Mouse (Mus musculus): ENCODE measurements around the gene Rab36. TPM values are rescaled to one million over a fixed set of nuclear protein-coding genes. Genes with fewer than 3 reads are reported as not detected.

The Rab36 gene
- polyA plus RNA-seq, 1 experiment from 2014 or later: 1.9 TPM

DNA sequence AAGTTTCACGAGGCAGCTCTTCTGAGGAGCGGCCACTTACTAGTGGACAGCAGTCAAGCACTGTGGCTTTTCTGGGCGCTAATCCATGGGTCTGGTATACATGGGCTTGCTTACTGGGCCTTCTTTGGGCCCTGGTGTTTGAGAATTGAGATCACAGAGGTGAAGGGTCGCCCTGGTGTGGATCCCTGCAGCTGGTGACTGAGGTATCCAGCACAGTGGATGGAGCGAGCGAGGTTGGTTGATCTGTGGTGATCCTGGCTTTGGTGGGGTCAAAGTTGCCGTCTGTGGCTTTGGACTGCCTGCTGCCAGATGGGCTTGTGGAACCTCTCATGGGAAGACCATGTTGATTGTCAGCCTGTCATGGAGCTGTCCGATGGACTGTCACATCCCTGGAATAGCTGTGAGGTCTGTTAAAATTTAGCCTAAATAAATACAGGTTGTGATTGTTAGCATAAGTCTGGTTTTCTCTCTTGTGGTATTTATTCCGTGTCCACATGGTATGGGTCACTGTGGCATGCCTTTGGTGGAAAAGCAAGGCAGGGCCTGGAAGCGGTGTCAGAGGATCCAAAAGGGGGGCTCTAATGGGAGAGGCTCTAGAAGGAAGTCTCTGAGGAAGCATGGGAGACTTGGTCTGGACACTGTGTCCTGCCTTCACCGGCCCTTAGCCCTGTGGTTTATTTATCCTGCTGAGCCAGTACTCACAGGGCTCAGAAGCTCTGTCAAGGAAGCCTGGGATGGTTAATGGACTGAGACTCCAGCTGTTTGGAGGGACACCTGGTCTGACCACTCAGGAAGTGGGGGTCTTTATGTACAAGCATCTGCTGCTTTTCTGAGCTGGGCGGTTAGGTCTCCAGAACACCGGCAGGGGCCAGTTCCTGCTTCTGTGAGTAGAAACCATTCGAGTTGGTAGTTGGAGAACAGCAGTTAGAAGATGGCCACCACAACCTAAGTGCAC lies 41.6 kb downstream of the Rab36 start:
- H3K27me3 ChIP-seq (ENCODE audit: control insufficient read depth, insufficient read depth, low read length): no peaks in the 10 kb centered on the region
- no peaks in the 10 kb centered on the region for H3K9me3 ChIP-seq (ENCODE audit: control insufficient read depth, low read length)
- H3K27ac ChIP-seq (replicated peaks): no peak overlapping the region
- no peaks in the 10 kb centered on the region for H3K36me3 ChIP-seq (ENCODE audit: control insufficient read depth, insufficient read depth, low read length)
- DNase-seq (ENCODE audit: low spot score) (no peak), ATAC-seq (ENCODE audit: low FRiP score, low TSS enrichment) (no peak)
- no peak overlapping the region for H3K4me2 ChIP-seq (replicated peaks; ENCODE audit: low read depth)
- TF ChIP-seq EP300 (optimal IDR thresholded peaks at IDR 0.05) (no peak), CTCF (IDR thresholded peaks at IDR 0.05; ENCODE audit: low read depth) (no peak)
- H3K4me3 ChIP-seq (ENCODE audit: low read depth, low read length): no peak overlapping the region
- no peak overlapping the region for H3K9ac ChIP-seq (ENCODE audit: low read length)
- WGBS: 61% methylated on average over 14 of the region's 14 CpGs
- H3K4me1 ChIP-seq (replicated peaks; ENCODE audit: control insufficient read depth, insufficient read depth): no peaks in the 10 kb centered on the region

DNA sequence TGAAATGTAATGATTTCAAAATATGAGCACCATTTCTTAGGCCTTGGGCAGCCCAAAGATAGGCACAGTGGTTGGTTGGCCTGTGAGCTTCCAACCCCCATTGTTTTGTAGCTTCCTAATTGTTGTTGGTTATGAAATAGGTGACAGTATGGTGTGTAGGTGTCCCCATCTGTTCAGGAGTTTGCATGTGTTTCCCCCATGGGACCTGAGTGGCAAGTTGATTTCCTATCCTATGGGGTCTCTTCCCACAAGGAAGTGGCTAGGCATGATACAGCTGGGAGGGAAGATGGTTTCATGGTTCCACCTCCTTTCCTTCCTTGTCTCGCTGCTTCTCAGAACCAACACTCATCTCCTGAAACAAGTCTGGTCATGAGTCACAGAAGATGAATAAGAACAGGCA lies 48.5 kb downstream of the Rab36 start:
- no peak overlapping the region for H3K9ac ChIP-seq (ENCODE audit: low read length)
- no peaks in the 10 kb centered on the region for H3K36me3 ChIP-seq (ENCODE audit: control insufficient read depth, insufficient read depth, low read length)
- no peak overlapping the region for H3K4me3 ChIP-seq (ENCODE audit: low read depth, low read length)
- TF ChIP-seq EP300 (optimal IDR thresholded peaks at IDR 0.05) (no peak), CTCF (IDR thresholded peaks at IDR 0.05; ENCODE audit: low read depth) (no peak)
- WGBS: 86% methylated on average over 1 of the region's 1 CpGs
- no peak overlapping the region for H3K4me2 ChIP-seq (replicated peaks; ENCODE audit: low read depth)
- H3K27ac ChIP-seq (replicated peaks): no peak overlapping the region
- H3K9me3 ChIP-seq (ENCODE audit: control insufficient read depth, low read length): no peaks in the 10 kb centered on the region
- ATAC-seq (ENCODE audit: low FRiP score, low TSS enrichment): no peak
- H3K4me1 ChIP-seq (replicated peaks; ENCODE audit: control insufficient read depth, insufficient read depth): no peaks in the 10 kb centered on the region
- H3K27me3 ChIP-seq (ENCODE audit: control insufficient read depth, insufficient read depth, low read length): no peaks in the 10 kb centered on the region
- no peak for DNase-seq (ENCODE audit: low spot score)

DNA sequence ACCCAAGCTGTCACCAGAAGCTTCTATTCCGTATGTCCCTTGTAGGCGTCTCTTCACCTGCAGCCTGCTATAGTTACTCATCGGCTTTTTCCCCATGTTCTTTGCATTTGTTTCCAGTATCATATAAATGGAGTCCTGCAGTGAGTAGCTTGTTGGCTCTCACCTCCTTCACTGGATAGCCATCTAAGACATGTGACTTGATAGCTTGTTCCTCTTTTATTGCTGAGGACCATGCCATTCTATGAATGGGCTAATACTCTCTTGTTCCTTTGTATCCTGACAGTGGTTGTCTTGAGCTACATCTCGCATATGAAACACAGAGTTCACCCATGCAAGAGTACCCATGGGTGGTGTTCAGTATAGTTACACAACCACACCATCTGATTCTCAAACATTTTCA lies 51.6 kb downstream of the Rab36 start:
- Histone ChIP-seq H3K4me1 (replicated peaks; ENCODE audit: control insufficient read depth, insufficient read depth) (0 out of 2 replicates have a peak, but pooled peaks cover 2% of the 10 kb centered on the region), H3K4me2 (replicated peaks; ENCODE audit: low read depth) (no peak overlapping the region), H3K27ac (replicated peaks) (no peak overlapping the region), H3K9me3 (ENCODE audit: control insufficient read depth, low read length) (no peaks in the 10 kb centered on the region), H3K27me3 (ENCODE audit: control insufficient read depth, insufficient read depth, low read length) (no peaks in the 10 kb centered on the region), H3K9ac (ENCODE audit: low read length) (no peak overlapping the region), H3K36me3 (ENCODE audit: control insufficient read depth, insufficient read depth, low read length) (no peaks in the 10 kb centered on the region), H3K4me3 (ENCODE audit: low read depth, low read length) (no peak overlapping the region)
- DNase-seq (ENCODE audit: low spot score) (no peak), ATAC-seq (ENCODE audit: low FRiP score, low TSS enrichment) (no peak)
- no peak for TF ChIP-seq CTCF (IDR thresholded peaks at IDR 0.05; ENCODE audit: low read depth)
- TF ChIP-seq EP300 (optimal IDR thresholded peaks at IDR 0.05): no peak
- WGBS: 95% methylated on average over 4 of the region's 4 CpGs

DNA sequence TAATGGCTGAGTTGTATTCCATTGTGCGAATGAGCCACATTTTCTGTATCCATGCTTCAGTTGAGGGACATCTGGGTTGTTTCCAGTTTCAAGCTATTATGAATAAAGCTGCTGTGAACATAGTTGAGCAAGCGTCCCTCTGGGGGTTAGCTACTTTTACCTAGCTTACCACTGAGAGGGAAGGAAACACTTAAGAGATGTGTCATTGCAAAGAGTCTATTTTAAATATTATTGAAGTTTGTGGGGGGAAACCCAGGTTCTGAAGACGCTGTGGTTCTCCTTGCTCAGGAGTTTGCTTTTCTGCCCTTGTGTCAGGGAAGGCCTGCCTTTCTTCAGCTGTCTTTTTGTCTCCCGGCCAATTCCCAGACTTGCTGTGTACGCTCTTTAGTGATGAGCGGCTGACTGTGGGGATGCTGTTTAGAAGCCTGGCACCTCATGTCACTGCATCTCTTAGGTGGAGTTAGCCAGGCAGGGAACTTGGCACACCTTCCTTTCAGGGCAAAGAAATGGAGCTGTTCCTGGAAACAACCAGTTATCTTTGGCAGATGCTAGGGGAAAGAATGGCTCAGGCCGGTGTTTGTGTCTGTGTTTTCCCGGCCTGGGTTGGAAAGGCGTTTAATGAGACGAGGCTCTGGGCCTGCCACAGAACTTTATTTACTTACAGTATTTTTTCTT lies 54.8 kb downstream of the Rab36 start:
- no peak for TF ChIP-seq CTCF (IDR thresholded peaks at IDR 0.05; ENCODE audit: low read depth)
- no peak for TF ChIP-seq EP300 (optimal IDR thresholded peaks at IDR 0.05)
- Histone ChIP-seq H3K4me2 (replicated peaks; ENCODE audit: low read depth) (no peak overlapping the region), H3K9me3 (ENCODE audit: control insufficient read depth, low read length) (no peaks in the 10 kb centered on the region), H3K36me3 (ENCODE audit: control insufficient read depth, insufficient read depth, low read length) (no peaks in the 10 kb centered on the region), H3K4me3 (ENCODE audit: low read depth, low read length) (no peak overlapping the region), H3K9ac (ENCODE audit: low read length) (no peak overlapping the region), H3K27ac (replicated peaks) (no peak overlapping the region), H3K27me3 (ENCODE audit: control insufficient read depth, insufficient read depth, low read length) (no peaks in the 10 kb centered on the region), H3K4me1 (replicated peaks; ENCODE audit: control insufficient read depth, insufficient read depth) (peaks cover 5% of the 10 kb centered on the region; the same call in 1 of the 2 replicates)
- no peak for DNase-seq (ENCODE audit: low spot score)
- no peak for ATAC-seq (ENCODE audit: low FRiP score, low TSS enrichment)
- 42% methylated on average over 10 of the region's 10 CpGs for WGBS

DNA sequence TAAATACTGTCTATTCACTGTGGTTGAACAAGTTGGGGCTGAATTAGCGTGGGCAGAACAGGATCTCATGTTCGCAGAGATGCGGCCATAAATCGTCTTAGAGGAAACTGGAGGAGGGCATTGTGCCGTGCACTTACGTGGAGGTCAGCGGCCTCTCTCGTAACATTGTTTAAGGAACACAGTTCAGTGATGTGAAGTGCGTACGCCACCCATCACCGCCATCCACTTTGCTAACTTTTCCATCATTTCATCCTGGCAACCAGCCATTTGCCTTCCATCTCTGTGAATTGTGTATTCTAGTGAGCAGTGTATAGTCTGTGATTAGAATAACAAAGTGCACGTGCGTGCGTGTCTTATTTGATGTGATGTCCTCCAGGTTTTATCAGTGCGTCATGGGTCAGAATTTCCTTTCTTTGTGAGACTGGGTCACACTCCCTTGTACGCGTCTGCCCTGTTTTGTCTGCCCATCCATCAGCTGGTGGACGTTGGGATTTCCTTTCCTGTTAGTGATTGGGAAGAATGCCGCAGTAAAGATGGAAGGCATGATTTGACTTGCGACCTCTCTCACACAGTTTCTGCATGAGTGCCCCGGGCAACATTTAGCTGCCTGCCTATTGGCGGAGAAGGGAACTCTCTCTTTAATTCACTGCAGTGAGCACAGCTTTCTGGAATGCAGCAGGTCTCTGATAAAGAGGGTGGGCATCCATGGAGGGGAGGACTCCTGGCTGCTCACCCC lies 56.6 kb downstream of the Rab36 start:
- Histone ChIP-seq H3K27me3 (ENCODE audit: control insufficient read depth, insufficient read depth, low read length) (no peaks in the 10 kb centered on the region), H3K4me1 (replicated peaks; ENCODE audit: control insufficient read depth, insufficient read depth) (peaks cover 5% of the 10 kb centered on the region; the same call in 1 of the 2 replicates), H3K4me3 (ENCODE audit: low read depth, low read length) (no peak overlapping the region), H3K9me3 (ENCODE audit: control insufficient read depth, low read length) (no peaks in the 10 kb centered on the region), H3K36me3 (ENCODE audit: control insufficient read depth, insufficient read depth, low read length) (no peaks in the 10 kb centered on the region), H3K27ac (replicated peaks) (no peak overlapping the region), H3K9ac (ENCODE audit: low read length) (no peak overlapping the region), H3K4me2 (replicated peaks; ENCODE audit: low read depth) (no peak overlapping the region)
- no peak for TF ChIP-seq CTCF (IDR thresholded peaks at IDR 0.05; ENCODE audit: low read depth)
- TF ChIP-seq EP300 (optimal IDR thresholded peaks at IDR 0.05): no peak
- ATAC-seq (ENCODE audit: low FRiP score, low TSS enrichment) (peak; percentile 30; the same call in 1 of the 2 replicates), DNase-seq (ENCODE audit: low spot score) (no peak)
- WGBS: 34% methylated on average over 22 of the region's 22 CpGs

Data from stomach, postnatal 0 days (tissue).